Mouse (Mus musculus): Measurements from ENCODE around the gene Prkcd.

DNA sequence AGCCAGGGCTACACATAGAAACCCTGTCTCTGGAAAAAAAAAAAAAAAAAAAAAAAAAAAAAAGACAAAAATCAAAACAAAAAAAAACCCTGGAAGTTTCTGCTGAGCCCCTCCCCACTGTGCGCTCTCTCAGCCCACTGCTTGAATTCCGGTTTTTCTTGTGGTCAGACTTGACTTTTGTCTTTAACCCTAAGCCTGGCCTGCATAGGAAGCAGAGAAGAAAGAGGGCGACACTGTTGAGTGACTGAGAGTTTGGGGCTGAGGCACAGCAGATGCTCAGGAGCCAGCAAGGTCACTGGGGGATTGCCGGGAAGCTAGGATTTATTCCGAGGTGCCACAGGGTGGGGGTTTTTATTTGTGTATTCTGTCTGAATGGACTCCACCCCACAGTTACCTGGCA is 46.1 kb downstream of the Prkcd start:
- TF ChIP-seq CTCF (IDR thresholded peaks at IDR 0.05; ENCODE audit: borderline replicate concordance, insufficient read depth, low read depth, low read length) (no peak), POLR2A (IDR thresholded peaks at IDR 0.05; ENCODE audit: borderline replicate concordance, insufficient read depth, low read length) (no peak)
